Mouse (Mus musculus) heart, postnatal 10 days (tissue): ENCODE results near the gene Irx5. TPM values are rescaled to one million over a fixed set of nuclear protein-coding genes. Genes with fewer than 3 reads are reported as not detected.
A peak's percentile ranks its signal among the peaks of the same experiment; 100 is the strongest.

Source experiments
- DNase-seq, 2 experiments: peaks; one replicate each; pipeline ENCODE4 v3.0.0; 2021
- intact Hi-C: fragments of 180-260 bp; cut with DNase I; formaldehyde crosslinking; loops from one replicate; pipeline ENCODE4 v1.15.1; 2025
- total RNA-seq, 2 experiments: library from RNA; stranded (reverse); gene quantifications; 2 replicates each; pipeline ENCODE4 v1.2.3; 2021

Gene Irx5
- total RNA-seq, 2 experiments from 2014 or later = 8.7 to 10.9 TPM

DNA sequence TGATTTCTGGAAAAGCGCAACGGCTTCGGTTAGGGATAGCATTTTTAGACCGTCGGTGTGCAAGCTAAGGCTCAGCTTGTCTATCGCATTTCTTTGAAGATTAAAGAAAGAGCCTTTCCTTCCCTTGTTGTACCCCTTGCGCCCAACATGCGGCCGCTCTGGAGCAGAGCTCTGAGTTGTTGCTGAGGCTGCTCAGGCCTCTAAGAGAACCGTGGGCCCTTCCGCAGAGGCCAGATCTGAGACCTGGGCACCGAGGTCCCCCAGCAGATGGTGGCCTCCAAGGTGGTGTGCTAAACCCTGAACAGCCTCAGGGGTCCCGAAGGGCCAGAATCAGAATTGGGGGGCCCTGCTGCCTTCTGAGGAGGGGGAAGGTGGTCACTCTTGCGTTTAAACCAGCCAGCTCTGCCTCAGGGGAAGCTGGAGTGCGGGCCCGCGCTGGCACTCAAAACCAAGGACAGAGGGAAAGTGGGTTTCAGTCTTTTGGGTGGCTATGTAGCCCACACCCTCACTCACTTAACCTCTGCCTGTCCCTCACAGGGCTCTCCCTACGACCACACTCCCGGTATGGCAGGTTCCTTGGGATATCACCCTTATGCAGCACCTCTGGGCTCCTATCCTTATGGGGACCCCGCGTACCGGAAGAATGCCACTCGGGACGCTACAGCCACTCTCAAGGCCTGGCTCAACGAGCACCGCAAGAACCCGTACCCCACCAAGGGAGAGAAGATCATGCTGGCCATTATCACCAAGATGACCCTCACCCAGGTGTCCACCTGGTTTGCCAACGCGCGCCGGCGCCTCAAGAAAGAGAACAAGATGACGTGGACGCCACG, 1.8 kb downstream of the Irx5 start:
- DNase-seq = peak; percentile 49 to 57
- intact Hi-C loops = loop anchor here (5.0 kb wide), 2 partner anchors 372 to 977 kb away; no protein-coding TSS in a partner anchor

DNA sequence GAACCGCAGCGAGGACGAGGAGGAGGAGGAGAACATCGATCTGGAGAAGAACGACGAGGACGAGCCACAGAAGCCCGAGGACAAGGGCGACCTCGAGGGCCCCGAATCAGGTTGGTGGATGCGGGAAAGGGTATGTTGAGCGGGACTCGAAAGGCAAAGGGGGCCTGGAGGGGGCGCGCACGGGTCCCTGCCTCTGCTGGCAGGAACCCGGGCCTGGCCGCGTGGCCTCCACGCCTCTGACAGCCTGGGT, 2.3 kb downstream of the Irx5 start:
- peak in 1 of 2 experiments; percentile 49 for DNase-seq
- intact Hi-C loops = loop anchor here (5.0 kb wide), 5 partner anchors 133 to 1167 kb away; partner anchors contain the start of gene Irx6

DNA sequence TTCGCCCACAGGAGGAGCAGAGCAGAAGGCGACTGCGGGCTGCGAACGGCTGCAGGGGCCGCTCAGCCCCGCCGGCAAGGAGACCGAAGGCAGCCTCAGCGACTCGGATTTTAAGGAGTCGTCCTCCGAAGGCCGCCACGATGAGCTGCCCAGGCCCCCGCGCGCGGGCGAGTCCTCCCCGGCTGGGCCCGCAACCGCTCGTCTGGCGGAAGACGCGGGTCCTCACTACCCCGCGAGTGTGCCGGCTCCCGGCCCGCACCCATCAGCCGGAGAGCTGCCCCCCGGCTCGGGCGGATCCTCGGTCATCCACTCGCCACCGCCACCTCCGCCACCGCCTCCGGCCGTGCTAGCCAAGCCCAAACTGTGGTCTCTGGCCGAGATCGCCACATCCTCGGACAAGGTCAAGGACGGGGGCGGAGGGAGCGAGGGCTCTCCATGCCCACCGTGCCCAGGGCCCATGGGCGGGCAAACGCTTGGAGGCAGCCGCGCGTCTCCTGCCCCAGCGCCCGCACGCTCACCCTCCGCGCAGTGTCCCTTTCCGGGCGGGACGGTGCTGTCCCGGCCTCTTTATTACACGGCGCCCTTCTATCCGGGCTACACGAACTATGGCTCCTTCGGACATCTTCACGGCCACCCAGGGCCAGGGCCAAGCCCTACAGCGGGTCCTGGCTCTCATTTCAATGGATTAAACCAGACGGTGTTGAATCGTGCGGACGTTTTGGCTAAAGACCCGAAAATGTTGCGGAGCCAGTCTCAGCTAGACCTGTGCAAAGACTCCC, 2.8 kb downstream of the Irx5 start:
- peak; percentile 36 to 46 for DNase-seq

DNA sequence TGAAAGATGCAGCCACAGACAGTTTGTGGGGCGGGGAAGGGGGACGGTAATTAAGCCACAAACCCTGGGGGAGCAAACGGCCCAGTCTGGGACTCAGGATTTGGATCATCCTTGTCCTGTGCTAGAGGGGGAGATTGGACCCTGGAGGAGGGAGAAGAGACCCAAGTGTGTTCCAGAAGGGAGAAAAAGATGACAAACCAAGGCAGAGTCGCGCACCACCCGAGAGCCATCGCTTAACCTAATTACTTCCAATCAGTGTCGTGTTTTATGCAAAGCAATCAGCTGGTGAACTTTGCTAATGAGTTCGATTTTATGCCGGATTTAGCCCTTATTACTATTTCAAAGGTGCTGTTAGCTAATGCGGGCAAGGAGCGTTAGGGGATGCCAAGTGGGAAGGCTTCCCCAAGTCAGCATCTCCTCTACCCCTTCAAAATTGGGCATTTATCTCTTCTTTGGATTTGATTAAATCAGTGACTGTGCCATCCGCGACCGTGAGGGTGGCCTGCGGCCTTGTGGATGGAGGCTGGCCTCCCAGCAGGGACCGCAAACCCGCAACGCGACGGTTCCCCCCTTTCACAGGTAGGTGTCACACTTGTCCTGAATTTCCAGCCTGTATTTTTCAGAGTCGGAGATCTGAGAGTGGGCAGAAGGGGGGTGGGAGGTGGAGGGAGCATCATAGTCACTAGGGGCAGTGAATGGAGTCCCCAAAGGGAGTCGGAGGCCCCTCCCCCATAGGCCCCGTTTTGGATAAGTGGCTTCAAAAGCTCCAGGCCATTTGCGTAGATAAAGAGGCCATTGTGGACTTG, 4.3 kb downstream of the Irx5 start:
- intact Hi-C loops = loop anchor here (2.0 to 5.0 kb wide), 4 partner anchors 131 to 1169 kb away; partner anchors contain the start of gene Irx6
- peak; percentile 58 to 63 for DNase-seq

More for the DNA sequence above, 2.8 kb downstream of the Irx5 start:
- intact Hi-C loops = loop anchor here (5.0 kb wide), 3 partner anchors 132 to 1168 kb away; partner anchors contain the start of gene Irx6

DNA sequence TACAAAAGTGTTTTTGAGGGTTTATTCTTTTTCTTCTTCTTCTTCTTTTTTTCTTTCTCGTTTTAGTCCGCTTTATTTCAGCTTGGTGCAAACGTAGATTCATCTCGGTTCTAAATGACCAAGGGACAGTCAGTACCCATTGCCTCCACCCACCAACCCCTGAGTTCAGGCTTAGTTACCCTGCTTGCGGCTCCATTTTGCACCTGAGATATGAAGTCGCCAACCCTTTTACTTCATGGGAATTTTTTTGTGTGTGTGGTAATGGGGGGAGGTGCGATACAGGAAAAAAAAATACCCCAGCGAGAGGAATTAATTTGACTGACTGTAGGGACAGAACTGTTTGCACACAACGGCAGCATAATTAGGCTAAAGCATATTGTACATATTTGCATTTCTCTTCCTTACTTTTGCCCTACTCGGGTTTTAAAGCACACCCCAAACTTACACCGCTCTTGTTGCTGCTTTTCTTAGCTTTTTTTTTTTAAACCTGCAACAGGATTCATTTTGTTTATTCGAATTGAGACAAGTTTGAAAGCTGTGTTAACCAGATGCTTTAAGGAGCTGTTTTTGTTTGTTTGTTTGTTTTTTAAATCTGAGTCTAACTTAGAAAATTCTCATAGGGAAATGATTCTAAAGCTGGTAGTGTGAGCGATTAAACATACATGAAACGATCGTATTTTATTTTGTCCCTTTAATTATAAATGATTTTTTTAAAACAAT, 5.1 kb downstream of the Irx5 start:
- DNase-seq = peak in 1 of 2 experiments; percentile 32
- intact Hi-C loops = loop anchor here (2.0 to 5.0 kb wide), 4 partner anchors 130 to 1170 kb away; partner anchors contain the start of gene Irx6

DNA sequence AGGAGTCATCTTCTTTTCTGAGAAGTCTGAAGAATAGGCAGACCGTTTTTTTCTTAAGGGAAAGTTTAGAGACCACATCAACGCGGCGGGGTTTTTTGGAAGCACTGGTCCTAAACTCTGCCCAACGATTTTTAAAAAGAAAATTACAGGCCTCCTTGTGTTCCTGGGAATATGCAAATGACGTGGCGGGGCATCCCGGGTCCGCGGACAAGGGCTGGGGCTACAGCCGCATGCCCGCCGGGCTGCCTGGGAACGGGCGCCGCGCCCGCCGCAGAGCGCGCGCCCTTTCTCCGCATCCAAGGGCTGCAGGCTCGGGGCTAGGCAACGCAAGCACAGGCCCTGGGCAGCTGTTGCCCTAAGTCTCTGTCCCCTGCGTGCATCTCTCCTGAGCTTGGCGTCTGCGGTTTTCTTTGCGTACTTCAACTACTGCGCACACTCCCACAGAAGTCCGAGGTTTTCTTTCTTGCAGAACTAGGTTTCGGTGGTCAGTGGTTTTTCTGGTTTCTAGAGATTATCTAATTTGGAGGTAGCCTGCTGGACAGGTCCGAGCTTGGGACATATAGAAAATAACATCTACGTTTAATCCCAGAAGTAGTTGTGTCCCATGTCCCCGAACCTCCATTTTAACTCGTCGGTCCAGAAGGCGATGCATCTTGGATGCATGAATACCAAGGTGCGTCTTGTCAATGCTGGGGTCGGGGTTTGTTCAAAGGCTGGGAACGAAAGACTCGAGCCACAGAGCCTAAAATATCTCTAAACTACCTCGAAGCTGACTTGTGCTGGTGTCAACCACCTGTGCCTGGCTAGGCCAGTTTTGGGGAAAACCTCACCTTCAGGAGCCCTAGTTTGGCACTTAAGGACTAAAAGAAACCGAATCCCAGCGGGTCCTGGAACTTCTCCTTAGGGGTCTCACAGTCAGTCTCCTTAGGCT, 6.1 kb downstream of the Irx5 start:
- DNase-seq = peak; percentile 25 to 36
- intact Hi-C loops = loop anchor here (2.0 to 5.0 kb wide), 4 partner anchors 129 to 1171 kb away; partner anchors contain the start of gene Irx6

DNA sequence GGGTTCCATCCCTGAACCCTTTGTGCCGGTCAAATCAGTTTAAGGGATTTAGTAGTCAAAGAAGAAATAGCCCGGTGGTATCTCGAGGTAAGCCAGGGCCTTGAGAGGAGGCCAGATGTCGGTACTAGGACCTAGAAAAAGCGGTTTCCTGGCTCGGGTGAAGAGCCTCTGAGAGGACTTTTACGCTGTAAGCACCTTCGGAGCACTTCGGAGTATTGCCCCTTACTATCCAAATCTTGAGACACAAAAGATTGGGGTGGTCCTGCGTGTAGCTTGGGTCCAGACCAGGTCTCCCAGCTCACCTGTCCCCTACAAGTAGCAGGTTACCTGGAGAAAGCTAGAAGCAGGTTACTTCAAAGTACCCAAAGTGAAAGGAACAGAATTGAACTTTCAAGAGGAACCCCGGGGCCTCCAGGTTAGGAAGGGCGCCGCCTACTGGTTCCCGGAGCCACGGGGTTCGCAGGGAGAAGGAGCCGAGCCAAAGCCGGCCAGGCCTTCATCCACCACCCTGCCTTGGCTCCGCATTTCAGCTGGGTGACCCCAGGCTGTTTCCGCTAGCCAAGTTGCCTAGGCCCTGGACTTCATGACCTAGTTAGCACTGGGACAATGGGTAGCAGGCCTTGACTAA, 6.8 kb downstream of the Irx5 start:
- intact Hi-C loops = loop anchor here (5.0 kb wide), 3 partner anchors 128 to 1172 kb away; partner anchors contain the start of gene Irx6
- DNase-seq = peak; percentile 49 to 66

DNA sequence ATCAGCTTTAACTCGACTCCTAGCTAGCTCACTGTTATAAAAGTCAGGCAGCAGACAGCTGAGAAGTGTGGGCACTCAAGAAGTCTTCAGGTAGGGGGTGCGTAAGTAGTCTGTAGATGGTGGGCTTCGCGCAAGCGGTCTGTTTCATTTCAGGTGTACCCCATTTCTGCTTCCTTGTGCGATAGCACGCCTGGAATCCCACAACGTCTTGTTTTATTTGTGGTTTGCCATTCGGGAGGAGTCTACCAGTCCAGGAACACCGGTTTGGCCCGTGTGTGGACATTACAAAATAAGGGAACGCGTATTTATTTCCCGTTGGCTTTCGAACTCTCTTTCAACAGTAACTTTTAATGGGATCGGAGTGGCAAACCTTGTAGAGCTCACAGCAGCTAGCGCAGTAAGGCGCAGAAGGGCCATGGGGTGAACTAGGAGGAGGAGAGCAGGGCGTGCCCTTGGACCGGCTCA, 7.4 kb downstream of the Irx5 start:
- intact Hi-C loops = loop anchor here (5.0 kb wide), 4 partner anchors 127 to 1173 kb away; partner anchors contain the start of genes Fto, Irx6 and Rpgrip1l
- peak in 1 of 2 experiments; percentile 31 for DNase-seq

DNA sequence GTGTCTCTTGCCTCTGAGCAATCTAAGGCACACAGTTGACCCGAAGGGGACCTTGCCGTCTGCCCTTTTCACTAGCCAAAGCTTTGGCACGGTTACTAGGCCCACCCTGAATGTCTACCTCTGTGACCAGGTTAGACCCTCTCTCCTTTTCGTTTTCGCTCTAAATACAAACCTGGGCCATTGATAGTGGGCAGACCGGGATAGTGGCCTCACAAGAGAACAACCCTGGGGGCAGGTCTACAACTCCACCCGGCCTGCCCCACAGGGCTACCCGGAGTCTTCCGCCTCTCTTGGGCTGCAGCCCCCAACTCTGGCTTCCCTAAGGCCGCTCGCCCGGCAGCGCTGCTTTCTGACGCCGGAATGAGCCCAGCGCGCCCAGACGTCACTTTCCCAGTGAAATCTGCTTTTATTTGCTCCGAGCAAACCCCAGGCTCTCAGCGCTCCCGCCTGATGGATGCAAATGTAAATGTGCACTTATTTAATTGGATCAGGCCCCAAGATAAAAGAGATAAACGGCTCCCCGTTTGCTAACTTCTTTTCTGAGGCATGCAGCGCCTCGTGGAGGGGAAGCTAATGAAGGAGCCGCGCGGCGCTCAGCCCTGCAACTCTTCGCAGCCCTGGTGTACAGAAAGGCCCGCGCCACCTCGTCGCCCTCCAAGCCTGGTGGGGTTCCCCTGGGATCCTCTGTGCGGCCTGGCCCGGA, 8.0 kb downstream of the Irx5 start:
- peak in 1 of 2 experiments; percentile 34 for DNase-seq
- intact Hi-C loops = loop anchor here (5.0 kb wide), 1 partner anchor 1053 kb away; the partner anchor contains the start of genes Fto and Rpgrip1l

DNA sequence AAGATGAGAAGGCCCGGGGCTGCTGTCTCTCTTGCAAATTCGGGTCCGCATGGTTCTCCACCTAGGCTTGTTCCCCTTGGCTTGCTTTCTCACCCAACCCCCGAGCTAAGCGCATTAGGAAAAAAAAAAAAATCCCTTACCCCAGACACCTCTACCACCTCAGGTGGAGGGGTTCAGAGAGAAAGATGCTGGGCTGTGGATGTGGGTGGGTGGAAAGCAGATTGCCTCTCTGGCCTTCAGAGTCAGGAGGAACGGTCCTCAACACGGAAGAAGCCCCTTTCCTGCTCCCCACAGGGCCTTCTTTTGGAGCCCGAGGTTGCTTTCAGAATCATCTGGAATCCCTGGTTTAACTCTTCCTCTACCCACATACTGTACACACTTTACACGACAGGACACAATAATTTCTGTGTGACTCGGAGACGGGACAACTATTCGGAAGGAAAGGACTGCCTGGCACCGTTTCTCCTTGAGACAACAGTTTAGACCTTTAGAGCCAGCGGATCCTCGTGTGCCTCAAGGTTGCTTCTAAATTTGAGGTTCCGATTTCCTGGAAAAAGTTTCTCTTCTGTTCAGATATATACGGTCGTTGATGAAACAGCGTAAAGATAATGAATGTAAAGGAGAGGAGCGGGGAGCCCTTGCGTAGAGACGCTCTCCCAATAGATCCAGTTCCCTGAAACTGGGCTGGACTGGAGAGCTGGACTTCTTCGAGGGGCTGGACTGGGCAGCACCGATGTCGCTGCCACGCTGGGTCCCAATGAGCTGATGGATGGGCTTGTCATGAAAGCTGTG, 8.7 kb downstream of the Irx5 start:
- DNase-seq = no peak
- intact Hi-C loops = loop anchor here (5.0 kb wide), 1 partner anchor 1054 kb away; the partner anchor contains the start of genes Fto and Rpgrip1l

DNA sequence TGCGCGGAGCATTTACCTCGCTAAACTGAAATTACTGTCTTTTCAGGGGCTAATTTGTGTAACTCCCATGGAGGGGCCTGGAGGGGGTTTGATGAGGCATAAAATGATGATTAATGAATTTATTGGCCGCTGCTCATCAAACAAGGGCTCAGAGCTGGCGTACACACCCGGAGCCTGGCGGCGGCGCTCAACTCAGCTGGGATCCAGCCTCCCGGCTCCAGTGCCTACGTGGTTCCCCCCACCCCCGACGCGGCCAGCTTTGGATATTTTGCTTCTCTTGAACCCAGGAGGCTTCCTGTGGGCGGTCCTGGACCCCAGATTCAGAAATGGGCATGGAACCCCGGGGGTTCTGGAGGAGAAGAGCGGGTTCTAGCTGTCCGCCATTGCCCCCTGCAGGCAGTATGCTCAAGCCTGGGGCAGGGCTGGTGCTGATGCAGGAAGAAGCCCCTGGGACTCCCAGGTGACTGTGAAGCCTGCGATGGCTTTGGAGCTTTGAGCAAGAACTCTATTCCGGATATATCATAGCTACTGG, 9.4 kb downstream of the Irx5 start:
- peak in 1 of 2 experiments; percentile 34 for DNase-seq
- intact Hi-C loops = loop anchor here (5.0 kb wide), 1 partner anchor 1055 kb away; the partner anchor contains the start of genes Fto and Rpgrip1l

DNA sequence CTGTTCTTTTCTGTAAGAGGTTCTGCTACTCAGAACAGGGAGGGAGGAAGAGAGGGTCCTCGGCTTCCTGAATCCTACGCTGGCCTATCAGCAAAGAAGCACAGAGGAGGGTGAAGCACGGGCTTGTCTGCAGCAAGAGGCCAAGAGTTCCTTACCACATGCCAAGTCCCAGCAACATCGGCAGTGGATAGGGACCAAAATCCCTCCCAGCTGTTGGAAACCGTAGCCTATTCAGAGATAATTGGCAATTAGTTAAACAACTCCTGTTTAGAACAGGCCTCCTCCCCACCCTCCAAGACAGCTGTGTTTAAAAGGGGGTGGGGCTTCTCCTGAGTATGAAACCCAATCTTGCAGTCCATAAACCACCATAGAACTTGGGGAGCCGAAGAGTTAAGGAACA, 22.1 kb downstream of the Irx5 start:
- DNase-seq = peak in 1 of 2 experiments; percentile 12
- intact Hi-C loops = no loop called here

DNA sequence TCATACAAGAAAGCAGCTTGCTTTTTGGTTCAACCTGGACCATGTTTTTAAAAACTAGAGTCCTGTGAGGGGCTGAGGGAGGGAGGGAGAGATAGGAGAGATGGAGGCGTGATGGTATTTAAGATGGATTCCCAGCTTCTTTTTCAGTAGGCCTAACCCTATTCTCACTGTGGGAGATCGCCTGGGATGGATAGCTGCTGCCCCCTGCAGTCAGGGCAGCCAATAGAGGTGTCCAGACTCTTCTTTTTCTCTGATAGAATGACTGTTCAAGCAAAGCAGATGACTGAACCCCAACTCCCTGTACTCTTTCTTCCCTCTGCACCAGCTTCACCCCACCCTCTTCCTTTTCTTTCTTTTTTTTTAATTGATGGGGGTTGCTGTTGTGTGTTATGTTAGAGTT, 23.1 kb downstream of the Irx5 start:
- DNase-seq = peak; percentile 4 to 24
- intact Hi-C loops = no loop called here

DNA sequence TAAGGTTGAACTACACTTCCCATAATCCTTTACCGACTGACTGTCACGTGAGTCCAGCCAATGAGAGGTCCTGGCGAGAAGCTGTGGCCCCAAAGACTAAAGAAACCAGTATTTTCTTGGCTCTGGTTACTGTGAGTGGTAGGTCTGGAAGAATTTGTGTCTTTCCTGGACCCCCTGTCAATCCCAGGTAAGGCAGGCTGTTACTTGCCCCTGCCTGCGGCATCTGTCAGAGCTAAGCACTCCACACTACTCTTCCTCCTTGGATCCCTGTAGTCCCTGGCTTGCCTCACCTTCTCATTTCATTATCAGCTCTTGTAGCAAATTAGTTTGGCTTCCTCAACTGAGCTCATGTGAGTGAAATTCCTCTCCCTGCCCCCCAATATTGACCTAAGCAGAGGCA, 30.5 kb downstream of the Irx5 start:
- intact Hi-C loops = no loop called here
- no peak for DNase-seq

DNA sequence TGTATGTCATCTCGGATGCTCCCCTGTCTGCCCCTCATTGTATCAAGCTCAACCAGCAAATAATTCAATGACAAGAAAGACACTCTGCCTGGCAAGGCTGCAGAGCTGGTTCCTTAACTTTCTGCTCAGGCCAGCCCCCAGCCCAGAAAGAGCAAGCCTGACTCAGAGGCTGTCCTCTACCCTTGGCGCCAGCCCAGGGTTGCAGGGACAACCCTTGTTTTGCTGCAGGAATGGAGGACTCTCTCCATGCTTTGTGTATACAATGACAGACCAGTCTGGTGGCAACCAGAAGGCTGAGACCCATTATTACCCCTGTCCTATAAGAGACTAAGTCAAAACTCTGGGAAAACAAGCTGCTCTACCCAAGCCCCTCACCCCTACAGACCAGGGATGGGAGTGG, 46.8 kb downstream of the Irx5 start:
- no peak for DNase-seq
- intact Hi-C loops = no loop called here

DNA sequence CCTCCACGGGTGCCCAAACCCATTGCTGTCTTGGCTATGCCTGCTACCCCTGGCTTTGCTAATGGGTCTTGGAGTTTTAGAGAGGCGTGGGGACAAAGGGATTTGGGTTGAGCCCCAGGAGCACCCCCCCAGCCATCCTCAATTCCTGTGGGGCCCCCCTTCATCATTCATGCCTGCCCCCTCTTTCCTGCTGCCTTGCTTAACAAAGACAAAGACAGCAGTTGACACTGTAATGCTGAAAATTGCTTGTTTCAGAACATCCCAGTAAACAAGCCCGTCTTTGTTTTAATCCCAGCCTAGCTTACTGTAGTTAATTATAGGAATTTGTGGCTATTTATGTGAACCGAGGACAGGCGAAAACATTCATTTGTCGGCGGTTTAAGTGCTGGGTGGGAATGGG, 50.7 kb downstream of the Irx5 start:
- intact Hi-C loops = no loop called here
- DNase-seq = no peak
